Mouse (Mus musculus) urinary bladder, postnatal 10 days (tissue): ENCODE measurements at regions not wholly inside any gene's neighbourhood (a gene's known extent, or its start where the extent isn't known, plus 50 kb on each side); places are given as distances from the start of the nearest gene placed in this dataset.
"Not testable (repeated sequence)": the region's sequence is repeated elsewhere in the genome, so short reads cannot be mapped to it uniquely, and the experiment has no call there.

ENCODE experiments used
- DNase-seq: peaks from one replicate; pipeline ENCODE4 v3.0.0; 2022; ENCODE audit warnings: low spot score

GRCm38 (mm10) chr7:116680523-116680922 is 176.4 kb downstream of the Nucb2 start:
- DNase-seq: no peak

GRCm38 (mm10) chr7:116681268-116681667 is 177.1 kb downstream of the Nucb2 start:
- DNase-seq: no peak

GRCm38 (mm10) chr7:116700409-116700808 is 196.2 kb downstream of the Nucb2 start:
- DNase-seq: no peak

GRCm38 (mm10) chr7:116701466-116702342 is 197.5 kb downstream of the Nucb2 start:
- DNase-seq: peak; percentile 23

GRCm38 (mm10) chr7:116702596-116702995 is 198.4 kb downstream of the Nucb2 start:
- DNase-seq: no peak

- no peak for DNase-seq
Measured at GRCm38 (mm10) chr7:116711541-116711940, 207.4 kb downstream of the Nucb2 start.

- DNase-seq: no peak
Measured at GRCm38 (mm10) chr7:116713200-116713599, 209.0 kb downstream of the Nucb2 start.

- no peak for DNase-seq
Measured at GRCm38 (mm10) chr7:116715234-116716046, 211.3 kb downstream of the Nucb2 start.

- no peak for DNase-seq
Measured at GRCm38 (mm10) chr7:116728379-116728778, 224.2 kb downstream of the Nucb2 start.

GRCm38 (mm10) chr7:116729795-116730194 is 225.6 kb downstream of the Nucb2 start:
- DNase-seq: no peak

GRCm38 (mm10) chr7:116735676-116736075 is 231.5 kb downstream of the Nucb2 start:
- DNase-seq: no peak

GRCm38 (mm10) chr7:116736333-116736732 is 232.2 kb downstream of the Nucb2 start:
- DNase-seq: no peak

GRCm38 (mm10) chr7:116738009-116738408 is 233.8 kb downstream of the Nucb2 start:
- no peak for DNase-seq

- no peak for DNase-seq
Measured at GRCm38 (mm10) chr7:116754556-116754955, 250.4 kb downstream of the Nucb2 start.

GRCm38 (mm10) chr7:116792181-116792580 is 288.0 kb downstream of the Nucb2 start:
- DNase-seq: not testable (repeated sequence)

GRCm38 (mm10) chr7:116808475-116808874 is 304.3 kb downstream of the Nucb2 start:
- no peak for DNase-seq

- DNase-seq: no peak
Measured at GRCm38 (mm10) chr7:116816494-116816893, 312.3 kb downstream of the Nucb2 start.

GRCm38 (mm10) chr7:116817991-116818390 is 313.8 kb downstream of the Nucb2 start:
- DNase-seq: no peak

- no peak for DNase-seq
Measured at GRCm38 (mm10) chr7:116820613-116821012, 316.4 kb downstream of the Nucb2 start.

- DNase-seq: no peak
Measured at GRCm38 (mm10) chr7:116842894-116843293, 338.7 kb downstream of the Nucb2 start.

- DNase-seq: no peak
Measured at GRCm38 (mm10) chr7:116847846-116848730, 343.9 kb downstream of the Nucb2 start.

GRCm38 (mm10) chr7:116853351-116853750 is 349.2 kb downstream of the Nucb2 start:
- no peak for DNase-seq
